Mouse (Mus musculus): ENCODE data around the gene Dlx3. TPM values are rescaled to one million over a fixed set of nuclear protein-coding genes. Genes with fewer than 3 reads are reported as not detected.

Dlx3 gene
- polyA plus RNA-seq, 1 experiment from 2014 or later: not detected

DNA sequence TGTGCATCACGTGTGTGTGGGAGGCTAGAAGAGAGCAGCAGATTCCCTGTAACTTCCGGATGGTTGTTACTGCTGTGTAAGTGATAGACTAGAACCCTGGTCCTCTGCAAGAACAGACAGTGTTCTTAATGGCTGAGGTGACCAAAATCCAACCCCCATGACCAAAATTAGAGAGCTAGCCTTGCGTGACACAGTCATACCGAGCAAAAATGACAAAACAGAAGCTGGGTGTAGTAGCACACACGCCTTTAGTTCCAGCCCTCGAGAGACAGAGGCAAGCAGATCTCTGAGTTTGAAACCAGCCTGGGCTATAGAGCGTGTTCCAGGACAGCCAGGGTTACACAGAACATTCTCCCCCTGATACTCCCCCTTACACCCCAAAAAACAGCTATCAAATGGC is 9.8 kb upstream of the Dlx3 start:
- 84% methylated on average over 7 of the region's 7 CpGs for WGBS
- H3K9me3 ChIP-seq (ENCODE audit: control insufficient read depth, low read length): no peaks in the 10 kb centered on the region
- no peak for ATAC-seq (ENCODE audit: low read depth)
- H3K9ac ChIP-seq (replicated peaks; ENCODE audit: low read depth, low read length): no peak overlapping the region
- no peaks in the 10 kb centered on the region for H3K4me1 ChIP-seq (ENCODE audit: control insufficient read depth, insufficient read depth, low read length)
- no peaks in the 10 kb centered on the region for H3K27me3 ChIP-seq (ENCODE audit: control insufficient read depth, insufficient read depth, low read length)
- H3K27ac ChIP-seq (ENCODE audit: low read depth, low read length): no peak overlapping the region
- H3K36me3 ChIP-seq (ENCODE audit: control insufficient read depth, insufficient read depth, low read length): no peaks in the 10 kb centered on the region
- H3K4me2 ChIP-seq (ENCODE audit: low read depth, low read length): no peak overlapping the region
- no peak overlapping the region for H3K4me3 ChIP-seq (ENCODE audit: low read depth, low read length)

DNA sequence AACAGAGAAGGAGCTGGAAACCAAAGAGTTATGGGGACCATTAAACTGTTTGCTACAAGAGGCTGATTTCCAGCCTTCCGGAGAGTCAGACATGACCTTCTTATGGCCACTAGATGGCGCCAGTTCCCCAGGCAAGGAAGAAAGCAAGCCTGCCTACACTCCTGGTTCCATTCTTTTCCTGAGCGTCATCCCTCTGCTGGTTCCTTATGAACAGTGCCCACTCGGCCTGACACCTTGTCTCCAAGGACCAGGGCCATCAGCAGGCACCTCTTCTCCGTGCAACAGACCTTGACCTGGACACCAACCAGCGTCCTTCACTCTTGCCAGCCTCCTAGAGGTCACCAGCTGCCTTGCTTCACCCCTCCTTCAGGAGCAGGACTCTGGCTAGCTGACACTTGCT is 2.9 kb upstream of the Dlx3 start:
- WGBS: 3% methylated on average over 6 of the region's 6 CpGs
- peaks cover 23% of the 10 kb centered on the region for H3K27me3 ChIP-seq (ENCODE audit: control insufficient read depth, insufficient read depth, low read length)

GRCm38 (mm10) chr11:95118505-95118904 is 1.4 kb upstream of the Dlx3 start:
- no peak overlapping the region for H3K4me3 ChIP-seq (ENCODE audit: low read depth, low read length)
- no peak overlapping the region for H3K9ac ChIP-seq (replicated peaks; ENCODE audit: low read depth, low read length)
- peak; percentile 55; the same call in 1 of the 2 replicates for ATAC-seq (ENCODE audit: low read depth)
- H3K27me3 ChIP-seq (ENCODE audit: control insufficient read depth, insufficient read depth, low read length): peaks cover 35% of the 10 kb centered on the region
- WGBS: 5% methylated on average over 8 of the region's 8 CpGs
- no peaks in the 10 kb centered on the region for H3K9me3 ChIP-seq (ENCODE audit: control insufficient read depth, low read length)
- peaks cover 9% of the 10 kb centered on the region; the same call in 1 of the 2 replicates for H3K4me1 ChIP-seq (ENCODE audit: control insufficient read depth, insufficient read depth, low read length)
- H3K27ac ChIP-seq (ENCODE audit: low read depth, low read length): no peak overlapping the region
- no peak overlapping the region for H3K4me2 ChIP-seq (ENCODE audit: low read depth, low read length)
- no peaks in the 10 kb centered on the region for H3K36me3 ChIP-seq (ENCODE audit: control insufficient read depth, insufficient read depth, low read length)

More for the DNA sequence above, 2.9 kb upstream of the Dlx3 start:
- ATAC-seq (ENCODE audit: low read depth): peak; percentile 72
- Histone ChIP-seq H3K27ac (ENCODE audit: low read depth, low read length) (no peak overlapping the region), H3K4me1 (ENCODE audit: control insufficient read depth, insufficient read depth, low read length) (peaks cover 9% of the 10 kb centered on the region; the same call in 1 of the 2 replicates), H3K9me3 (ENCODE audit: control insufficient read depth, low read length) (no peaks in the 10 kb centered on the region), H3K36me3 (ENCODE audit: control insufficient read depth, insufficient read depth, low read length) (no peaks in the 10 kb centered on the region), H3K4me3 (ENCODE audit: low read depth, low read length) (no peak overlapping the region), H3K4me2 (ENCODE audit: low read depth, low read length) (no peak overlapping the region), H3K9ac (replicated peaks; ENCODE audit: low read depth, low read length) (no peak overlapping the region)

GRCm38 (mm10) chr11:95120633-95121020 is 708 bp downstream of the Dlx3 start:
- Histone ChIP-seq H3K4me1 (ENCODE audit: control insufficient read depth, insufficient read depth, low read length) (peaks cover 9% of the 10 kb centered on the region; the same call in 1 of the 2 replicates), H3K36me3 (ENCODE audit: control insufficient read depth, insufficient read depth, low read length) (no peaks in the 10 kb centered on the region), H3K27ac (ENCODE audit: low read depth, low read length) (no peak overlapping the region), H3K4me3 (ENCODE audit: low read depth, low read length) (peak overlapping the region; percentile 34), H3K4me2 (ENCODE audit: low read depth, low read length) (peak overlapping the region; percentile 72), H3K9me3 (ENCODE audit: control insufficient read depth, low read length) (no peaks in the 10 kb centered on the region), H3K27me3 (ENCODE audit: control insufficient read depth, insufficient read depth, low read length) (peaks cover 46% of the 10 kb centered on the region), H3K9ac (replicated peaks; ENCODE audit: low read depth, low read length) (no peak overlapping the region)
- under 1% methylated on average over 21 of the region's 21 CpGs for WGBS
- ATAC-seq (ENCODE audit: low read depth): no peak

DNA sequence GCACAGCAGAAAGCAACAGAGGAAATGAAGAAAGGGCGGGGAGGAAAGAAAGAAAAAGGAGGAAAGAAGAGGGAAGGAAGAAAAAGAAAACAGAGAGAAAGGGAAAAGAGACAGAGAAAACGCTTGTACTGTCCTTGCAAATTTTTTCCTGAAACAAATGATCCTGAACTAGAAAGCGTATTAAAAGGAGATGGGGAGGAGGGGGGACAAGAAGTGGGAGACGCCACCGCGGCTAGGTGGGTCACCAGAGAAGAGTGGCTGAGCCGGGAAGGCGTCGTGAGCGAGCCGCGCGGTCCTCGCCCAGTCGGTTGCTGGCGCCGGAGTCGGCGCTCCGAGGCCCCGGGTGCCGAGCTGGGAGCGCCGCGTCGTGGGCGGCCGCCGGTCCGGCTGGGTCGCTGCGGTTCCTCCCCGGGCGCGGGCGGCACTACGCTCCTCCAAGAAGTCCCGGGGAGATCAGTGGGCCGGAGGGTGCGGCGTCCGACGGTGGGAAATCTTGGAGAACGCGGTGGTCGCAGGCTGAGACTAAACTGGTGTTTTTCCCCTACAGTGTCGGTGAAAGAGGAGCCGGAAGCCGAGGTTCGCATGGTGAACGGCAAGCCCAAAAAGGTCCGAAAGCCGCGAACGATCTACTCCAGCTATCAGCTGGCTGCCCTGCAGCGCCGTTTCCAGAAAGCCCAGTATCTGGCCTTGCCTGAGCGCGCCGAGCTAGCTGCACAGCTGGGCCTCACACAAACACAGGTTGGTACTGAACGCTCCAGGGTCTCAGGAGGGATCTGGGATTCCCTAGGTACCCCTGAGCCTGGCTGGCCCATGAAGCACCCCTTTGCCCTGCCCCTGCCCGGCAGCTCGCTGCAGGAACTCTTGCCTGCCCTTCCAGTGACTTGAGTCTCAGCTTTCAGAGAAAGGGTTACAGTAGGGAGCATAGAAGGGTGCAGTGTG is 1.5 kb downstream of the Dlx3 start:
- peak overlapping the region; percentile 27 for H3K4me2 ChIP-seq (ENCODE audit: low read depth, low read length)

GRCm38 (mm10) chr11:95122100-95122489 is 2.2 kb downstream of the Dlx3 start:
- H3K36me3 ChIP-seq (ENCODE audit: control insufficient read depth, insufficient read depth, low read length): no peaks in the 10 kb centered on the region
- H3K9me3 ChIP-seq (ENCODE audit: control insufficient read depth, low read length): no peaks in the 10 kb centered on the region
- H3K4me3 ChIP-seq (ENCODE audit: low read depth, low read length): no peak overlapping the region
- peaks cover 16% of the 10 kb centered on the region; the same call in 1 of the 2 replicates for H3K4me1 ChIP-seq (ENCODE audit: control insufficient read depth, insufficient read depth, low read length)
- H3K27ac ChIP-seq (ENCODE audit: low read depth, low read length): no peak overlapping the region
- WGBS: 28% methylated on average over 6 of the region's 6 CpGs
- no peak overlapping the region for H3K4me2 ChIP-seq (ENCODE audit: low read depth, low read length)
- ATAC-seq (ENCODE audit: low read depth): no peak
- no peak overlapping the region for H3K9ac ChIP-seq (replicated peaks; ENCODE audit: low read depth, low read length)
- H3K27me3 ChIP-seq (ENCODE audit: control insufficient read depth, insufficient read depth, low read length): peaks cover 49% of the 10 kb centered on the region

More for the DNA sequence above, 1.5 kb downstream of the Dlx3 start:
- Histone ChIP-seq H3K36me3 (ENCODE audit: control insufficient read depth, insufficient read depth, low read length) (no peaks in the 10 kb centered on the region), H3K9me3 (ENCODE audit: control insufficient read depth, low read length) (no peaks in the 10 kb centered on the region), H3K4me3 (ENCODE audit: low read depth, low read length) (peak overlapping the region; percentile 15; the same call in 1 of the 2 replicates), H3K9ac (replicated peaks; ENCODE audit: low read depth, low read length) (0 out of 2 replicates have a peak overlapping the region, but pooled peaks have one; percentile 16), H3K4me1 (ENCODE audit: control insufficient read depth, insufficient read depth, low read length) (peaks cover 11% of the 10 kb centered on the region; the same call in 1 of the 2 replicates), H3K27me3 (ENCODE audit: control insufficient read depth, insufficient read depth, low read length) (peaks cover 49% of the 10 kb centered on the region), H3K27ac (ENCODE audit: low read depth, low read length) (no peak overlapping the region)
- no peak for ATAC-seq (ENCODE audit: low read depth)
- WGBS: under 1% methylated on average over 63 of the region's 63 CpGs

- Histone ChIP-seq H3K9me3 (ENCODE audit: control insufficient read depth, low read length) (no peaks in the 10 kb centered on the region), H3K4me1 (ENCODE audit: control insufficient read depth, insufficient read depth, low read length) (peaks cover 10% of the 10 kb centered on the region; the same call in 1 of the 2 replicates), H3K4me2 (ENCODE audit: low read depth, low read length) (no peak overlapping the region), H3K4me3 (ENCODE audit: low read depth, low read length) (no peak overlapping the region), H3K27me3 (ENCODE audit: control insufficient read depth, insufficient read depth, low read length) (peaks cover 30% of the 10 kb centered on the region), H3K9ac (replicated peaks; ENCODE audit: low read depth, low read length) (no peak overlapping the region), H3K36me3 (ENCODE audit: control insufficient read depth, insufficient read depth, low read length) (no peaks in the 10 kb centered on the region), H3K27ac (ENCODE audit: low read depth, low read length) (no peak overlapping the region)
- 25% methylated on average over 7 of the region's 7 CpGs for WGBS
- no peak for ATAC-seq (ENCODE audit: low read depth)
These were observed 5.5 kb downstream of the Dlx3 start for GRCm38 (mm10) chr11:95125366-95125948.

DNA sequence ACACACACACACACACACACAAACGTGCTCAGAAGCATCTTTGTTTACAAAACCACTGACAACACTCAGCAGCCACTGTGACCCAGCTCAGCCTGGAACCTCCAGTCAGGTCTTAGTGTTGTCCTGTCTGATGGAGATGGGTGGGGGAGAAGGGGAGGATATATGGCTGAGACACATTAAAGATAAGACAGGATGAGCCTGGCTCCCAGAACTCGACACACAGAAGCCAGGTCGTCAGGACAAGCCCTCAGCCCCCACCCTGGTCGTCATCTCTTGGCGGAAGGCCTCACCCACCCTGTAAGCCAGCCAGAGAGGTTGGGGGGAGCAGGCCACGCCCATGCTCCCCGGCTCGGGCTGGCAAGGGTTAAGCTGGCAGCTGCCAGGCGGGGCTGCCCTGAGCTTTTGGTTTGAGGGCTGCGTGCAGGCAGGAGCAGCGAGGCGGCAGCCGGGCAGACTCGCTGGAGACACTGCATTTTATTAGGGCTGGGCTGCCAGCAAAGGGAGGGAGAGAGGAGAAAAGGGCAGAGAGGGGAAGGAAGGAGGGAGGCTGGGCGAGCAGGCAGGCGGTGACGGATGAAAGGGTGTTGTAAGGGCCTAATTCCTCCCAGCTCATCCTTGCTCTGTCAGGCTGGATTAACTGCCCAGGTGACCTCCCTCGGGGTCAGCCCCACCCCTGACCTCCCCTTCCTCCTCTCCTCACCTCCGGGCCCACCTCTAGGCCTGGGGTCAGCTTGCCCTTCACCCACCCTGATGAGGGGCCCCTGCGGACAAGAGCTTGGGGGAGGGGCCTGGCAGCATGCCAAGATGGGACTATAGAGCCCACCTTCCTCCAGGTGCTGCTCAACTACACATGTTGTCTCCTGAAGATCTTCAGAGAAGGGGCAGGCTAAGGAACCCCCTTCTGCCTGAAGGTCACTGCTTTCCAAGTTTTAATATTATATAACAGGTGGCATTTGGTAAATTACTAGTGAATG is 6.6 kb downstream of the Dlx3 start:
- ATAC-seq (ENCODE audit: low read depth): peak; percentile 56; the same call in 1 of the 2 replicates
- Histone ChIP-seq H3K4me3 (ENCODE audit: low read depth, low read length) (no peak overlapping the region), H3K4me2 (ENCODE audit: low read depth, low read length) (peak overlapping the region; percentile 35), H3K27me3 (ENCODE audit: control insufficient read depth, insufficient read depth, low read length) (peaks cover 30% of the 10 kb centered on the region), H3K9me3 (ENCODE audit: control insufficient read depth, low read length) (no peaks in the 10 kb centered on the region), H3K27ac (ENCODE audit: low read depth, low read length) (no peak overlapping the region), H3K9ac (replicated peaks; ENCODE audit: low read depth, low read length) (peak overlapping the region; percentile 32; the same call in 1 of the 2 replicates), H3K36me3 (ENCODE audit: control insufficient read depth, insufficient read depth, low read length) (no peaks in the 10 kb centered on the region), H3K4me1 (ENCODE audit: control insufficient read depth, insufficient read depth, low read length) (0 out of 2 replicates have a peak, but pooled peaks cover 6% of the 10 kb centered on the region)
- WGBS: under 1% methylated on average over 20 of the region's 20 CpGs
